Mouse (Mus musculus): ENCODE measurements around the gene Bpifb4.

DNA sequence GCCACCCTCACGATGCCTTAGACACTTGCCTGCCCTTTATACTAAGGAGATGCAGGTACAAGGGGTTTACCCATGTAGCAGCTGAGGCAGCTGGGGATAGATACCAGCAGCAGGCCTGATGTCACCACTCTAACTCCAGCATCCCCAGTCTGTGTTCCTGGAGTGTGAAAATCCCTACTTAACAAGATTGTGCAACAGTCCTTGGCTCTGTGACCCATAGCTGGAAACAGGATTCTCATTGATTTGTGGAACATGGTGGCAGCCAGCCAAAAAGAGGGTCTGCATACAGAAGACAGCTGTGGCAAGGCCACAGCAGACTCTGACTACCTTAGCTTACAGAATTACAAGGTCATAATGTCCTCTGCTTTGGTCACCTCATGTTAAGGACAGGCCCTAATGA, 67.1 kb downstream of the Bpifb4 start:
- TF ChIP-seq CTCF (IDR thresholded peaks at IDR 0.05; ENCODE audit: insufficient read depth, low read length), result no peak
- no peak for TF ChIP-seq POLR2A (IDR thresholded peaks at IDR 0.05; ENCODE audit: borderline replicate concordance, extremely low read depth, low read depth, low read length)
